10 mouse cellular contexts compared by ENCODE assay signal in genomic region chr7:30251956-30252954, GRCm38 (mm10). TPM values are rescaled to one million over a fixed set of nuclear protein-coding genes. Genes with fewer than 3 reads are reported as not detected.
A peak's percentile ranks its signal among the peaks of the same experiment; 100 is the strongest.
DNase-seq lines count a peak whose midpoint lies in the region; ATAC-seq and TF ChIP-seq lines count a peak whose summit lies in the region.
"Had no signal": no experiment of that assay in that cellular context is flagged by ENCODE, and none has a peak within 500 bp of the region (broad histone marks: within the 10 kb centered on the region; RNA-seq: fewer than 3 reads in every experiment).

No protein-coding gene starts in this region.

- peaks cover 20% of the 10 kb centered on the region for H3K36me3 ChIP-seq in midbrain, embryonic 13.5 days

- no peak overlapping the region for H3K27ac ChIP-seq in midbrain, embryonic 13.5 days
- H3K27ac ChIP-seq: embryonic facial prominence, embryonic 12.5 days; limb, embryonic 10.5 days had no signal

- no peaks in the 10 kb centered on the region for H3K4me1 ChIP-seq in lung, adult 2 months (ENCODE audit: control insufficient read depth, insufficient read depth, low read length)
- no peaks in the 10 kb centered on the region for H3K4me1 ChIP-seq in midbrain, embryonic 13.5 days (replicated peaks)
- H3K4me1 ChIP-seq: embryonic facial prominence, embryonic 12.5 days; limb, embryonic 10.5 days had no signal

- TF ChIP-seq POLR2A in lung, adult 2 months (IDR thresholded peaks at IDR 0.05; ENCODE audit: borderline replicate concordance, extremely low read depth, low read depth, low read length) = no peak

- no peaks in the 10 kb centered on the region for H3K9me3 ChIP-seq in midbrain, embryonic 13.5 days
- H3K9me3 ChIP-seq: embryonic facial prominence, embryonic 12.5 days; limb, embryonic 10.5 days had no signal

- H3K9ac ChIP-seq in midbrain, embryonic 13.5 days (replicated peaks) = no peak overlapping the region
- H3K9ac ChIP-seq: embryonic facial prominence, embryonic 12.5 days had no signal

- WGBS in lung, adult 2 months = 62% methylated on average over 12 of the region's 12 CpGs
- WGBS in midbrain, embryonic 13.5 days = 90% methylated on average over 12 of the region's 12 CpGs

- no peaks in the 10 kb centered on the region for H3K27me3 ChIP-seq in midbrain, embryonic 13.5 days
- H3K27me3 ChIP-seq: embryonic facial prominence, embryonic 12.5 days had no signal

- no peak for ATAC-seq in midbrain, embryonic 13.5 days
- ATAC-seq: hindbrain, embryonic 16.5 days had no signal

- no peak overlapping the region for H3K4me2 ChIP-seq in midbrain, embryonic 13.5 days (replicated peaks)
- H3K4me2 ChIP-seq: embryonic facial prominence, embryonic 12.5 days had no signal

- TF ChIP-seq CTCF in lung, adult 2 months (IDR thresholded peaks at IDR 0.05; ENCODE audit: insufficient read depth, low read length) = no peak

- no peak overlapping the region for H3K4me3 ChIP-seq in lung, adult 2 months (replicated peaks; ENCODE audit: extremely low read depth, low read depth, low read length)
- no peak overlapping the region for H3K4me3 ChIP-seq in midbrain, embryonic 13.5 days (replicated peaks)
- H3K4me3 ChIP-seq: embryonic facial prominence, embryonic 12.5 days; limb, embryonic 10.5 days had no signal

- peak; percentile 53 for DNase-seq in ovary, adult 18-20 months (ENCODE audit: low spot score)
- DNase-seq in ovary, postnatal 10 days (ENCODE audit: low spot score) = no peak
- DNase-seq in gastrocnemius, postnatal 25 days = peak; percentile 51
- peak; percentile 17 for DNase-seq in lung, adult 2 months
- DNase-seq in testis, postnatal 14 days (ENCODE audit: low spot score) = peak; percentile 69
- no peak for DNase-seq in spleen, adult 12 weeks (ENCODE audit: low spot score)

RNA-seq across cellular contexts. Expression of gene Ovol3, which starts 16.7 kb away (rescaled TPM):
- total RNA-seq in gastrocnemius, postnatal 25 days (2021) = not detected
- not detected in 2 replicates for polyA plus RNA-seq in lung, adult 2 months (2012; rRNA removed)
- not detected in 2 replicates for polyA plus RNA-seq in midbrain, embryonic 13.5 days (2015; fragmentation: Nextera tagmentation; extraction: Ambion mirVana)
- polyA plus RNA-seq: hindbrain, embryonic 16.5 days; limb, embryonic 10.5 days had no signal

RNA-seq across cellular contexts. Expression of gene Tbcb, which starts 20.2 kb away (rescaled TPM):
- total RNA-seq in gastrocnemius, postnatal 25 days (2021) = 10 to 100 TPM; 25.0 to 25.9 TPM
- polyA plus RNA-seq in lung, adult 2 months (2012; rRNA removed) = 38.4 and 41.6 TPM in 2 replicates
- polyA plus RNA-seq in midbrain, embryonic 13.5 days (2015; fragmentation: Nextera tagmentation; extraction: Ambion mirVana) = 359 and 362 TPM in 2 replicates

RNA-seq across cellular contexts. Expression of gene Polr2i, which starts 20.5 kb away (rescaled TPM):
- total RNA-seq in gastrocnemius, postnatal 25 days (2021) = 10 to 100 TPM; 50.8 to 58.9 TPM
- 95.6 and 110 TPM in 2 replicates for polyA plus RNA-seq in lung, adult 2 months (2012; rRNA removed)
- polyA plus RNA-seq in midbrain, embryonic 13.5 days (2015; fragmentation: Nextera tagmentation; extraction: Ambion mirVana) = 181 and 186 TPM in 2 replicates

RNA-seq across cellular contexts. Expression of gene Thap8, which starts 27.6 kb away (rescaled TPM):
- under 1 TPM in 1 of 2 experiments, not detected in 1; 0.20 TPM for total RNA-seq in gastrocnemius, postnatal 25 days (2021)
- 0.21 and 0.55 TPM in 2 replicates for polyA plus RNA-seq in lung, adult 2 months (2012; rRNA removed)
- 0.68 and 0.79 TPM in 2 replicates for polyA plus RNA-seq in midbrain, embryonic 13.5 days (2015; fragmentation: Nextera tagmentation; extraction: Ambion mirVana)

RNA-seq across cellular contexts. Expression of gene Wdr62, which starts 28.0 kb away (rescaled TPM):
- total RNA-seq in gastrocnemius, postnatal 25 days (2021) = 1 to 10 TPM; 1.8 to 3.8 TPM
- polyA plus RNA-seq in lung, adult 2 months (2012; rRNA removed) = 15.9 and 24.9 TPM in 2 replicates
- polyA plus RNA-seq in midbrain, embryonic 13.5 days (2015; fragmentation: Nextera tagmentation; extraction: Ambion mirVana) = 5.9 and 6.4 TPM in 2 replicates

Comparison
In these comparisons a context has a peak if more than half of its experiments do, and no peak if none do; other contexts are left out.
1. DNase-seq: peak in ovary, adult 18-20 months (single experiment), gastrocnemius, postnatal 25 days (single experiment), lung, adult 2 months (single experiment) and testis, postnatal 14 days (single experiment); none in ovary, postnatal 10 days (single experiment) and spleen, adult 12 weeks (single experiment).